Mouse (Mus musculus) right cerebral cortex, postnatal 10 days (tissue): ENCODE results near the gene Fam19a5.

Experiments used
- DNase-seq, 2 experiments: peaks; one replicate each; pipeline ENCODE4 v3.0.0; 2021; ENCODE audit warnings: low spot score in 2 of 2

Gene Fam19a5

DNA sequence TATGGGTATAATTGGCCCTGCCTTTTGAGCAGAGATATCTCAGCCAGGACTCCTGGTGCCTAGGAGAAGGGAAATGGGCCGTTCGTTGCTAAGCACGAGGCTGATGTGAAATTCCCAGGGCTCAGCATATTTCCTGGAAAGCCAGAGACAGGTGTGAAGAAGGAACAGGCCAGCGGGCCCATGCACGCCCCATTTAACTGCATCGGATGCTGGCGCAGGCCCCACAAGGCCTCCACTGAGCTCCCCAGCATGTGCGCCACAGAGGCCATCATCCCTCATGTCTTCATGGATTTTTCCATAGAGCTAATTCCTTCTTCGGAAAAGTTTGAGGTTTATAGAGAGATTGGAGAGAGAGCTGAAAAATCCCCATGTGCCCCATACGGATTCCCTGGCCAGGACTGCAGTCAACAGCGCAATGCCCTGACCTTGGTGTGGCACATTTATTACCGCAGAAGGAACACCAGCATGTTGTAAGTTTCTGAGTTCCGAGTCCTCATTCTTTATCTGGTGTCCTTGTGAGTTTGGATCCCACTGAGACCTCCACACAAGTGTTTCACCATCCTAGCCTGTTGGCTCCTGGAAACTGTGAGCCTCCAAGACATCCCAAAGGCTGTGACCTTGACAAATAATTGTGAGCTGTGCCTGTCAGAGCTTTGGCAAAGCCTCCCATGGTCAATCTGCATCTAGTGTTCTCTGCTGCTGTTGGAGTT, 122.1 kb downstream of the Fam19a5 start:
- no peak for DNase-seq

DNA sequence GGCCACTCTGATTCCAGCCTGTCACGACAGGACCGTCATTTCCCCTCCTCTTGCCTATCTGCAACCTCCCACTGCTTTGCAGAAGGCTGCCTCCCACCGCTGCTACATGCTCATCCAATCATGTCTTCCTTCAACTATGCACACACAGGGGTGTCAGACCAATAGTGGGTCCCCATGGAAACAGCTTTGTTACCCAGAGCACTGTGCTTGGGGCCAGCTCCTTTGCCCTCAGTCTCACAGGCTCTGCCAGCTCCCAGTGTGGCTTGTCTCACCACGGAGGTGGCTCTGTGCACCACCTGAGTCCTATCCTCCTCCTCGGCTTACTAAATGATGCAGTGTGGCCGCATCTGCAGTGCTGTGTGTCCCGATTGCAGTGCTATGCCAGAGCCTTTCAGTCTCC, 123.3 kb downstream of the Fam19a5 start:
- no peak for DNase-seq

DNA sequence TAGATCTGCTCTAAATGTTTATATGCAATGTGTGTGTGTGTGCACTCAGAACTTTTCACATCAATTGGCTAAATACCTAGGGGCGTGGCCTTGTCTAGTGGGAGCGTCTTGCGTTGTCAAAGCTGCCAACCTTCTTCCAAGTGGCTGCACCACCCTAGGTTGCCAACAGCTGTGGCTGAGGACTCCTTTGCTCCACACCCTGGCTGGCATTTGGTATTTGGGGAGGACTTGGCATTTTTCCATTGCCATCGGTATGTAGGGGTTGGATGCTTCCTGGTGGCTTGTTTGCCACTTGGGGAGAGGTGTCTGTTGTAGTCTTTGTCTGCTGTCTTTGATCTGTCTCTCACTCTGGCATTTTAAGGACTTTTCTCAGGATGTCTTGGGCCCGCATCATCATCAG, 124.0 kb downstream of the Fam19a5 start:
- DNase-seq, result no peak

- no peak for DNase-seq
Measured at GRCm38 (mm10) chr15:87671929-87672328, 127.8 kb downstream of the Fam19a5 start.

DNA sequence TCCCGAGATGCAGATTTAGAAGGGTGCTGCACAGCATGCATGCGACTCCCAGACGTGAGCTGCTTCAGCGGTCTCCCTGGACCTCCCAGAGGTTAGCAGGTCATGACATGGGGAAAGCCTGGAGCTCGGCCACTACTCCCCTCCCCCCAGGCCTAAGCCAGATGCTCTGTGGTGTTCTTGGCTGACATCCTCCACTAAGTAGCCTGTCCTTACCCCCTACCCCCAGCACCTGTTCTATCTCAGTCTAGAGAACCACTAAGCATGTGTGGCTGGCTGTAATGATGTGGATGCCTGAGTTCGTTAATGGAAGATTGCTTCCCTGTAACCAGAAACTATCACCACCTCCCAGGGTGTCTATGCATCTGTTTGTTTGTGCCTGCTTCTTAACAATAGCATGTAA, 134.6 kb downstream of the Fam19a5 start:
- no peak for DNase-seq

- peak; percentile 56 to 60 for DNase-seq
Measured at GRCm38 (mm10) chr15:87682410-87682809, 138.3 kb downstream of the Fam19a5 start.

DNA sequence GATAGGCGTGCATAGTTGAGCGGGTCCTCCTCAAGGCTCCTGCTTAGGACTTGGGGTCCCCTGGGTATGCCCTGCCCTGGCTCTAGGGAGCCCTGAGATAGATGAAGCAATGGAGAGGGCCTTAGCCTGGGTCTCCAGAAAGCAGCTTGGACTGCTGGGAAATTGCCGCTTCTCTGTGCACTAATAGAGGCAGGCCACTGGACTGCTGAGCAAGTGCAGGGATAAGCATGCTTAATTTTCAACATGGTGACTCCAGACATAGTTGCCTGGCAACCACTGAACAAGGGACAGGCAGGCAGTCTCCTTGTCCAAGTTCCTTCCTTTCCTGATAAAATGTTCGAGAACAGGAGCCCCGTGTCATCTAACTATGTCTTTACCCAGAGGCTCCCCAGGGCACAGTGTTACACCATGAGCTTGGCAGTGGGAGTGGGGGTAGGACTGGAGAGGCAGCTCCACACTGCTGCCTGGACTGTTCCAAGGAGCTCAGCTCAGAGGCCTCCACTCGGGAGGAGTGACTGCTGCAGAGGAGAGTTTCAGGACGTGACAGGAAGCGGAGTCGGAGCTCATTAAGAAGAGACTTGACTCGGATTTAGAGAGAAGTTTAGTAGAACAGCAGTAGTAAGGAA, 142.4 kb downstream of the Fam19a5 start:
- DNase-seq, result no peak

DNA sequence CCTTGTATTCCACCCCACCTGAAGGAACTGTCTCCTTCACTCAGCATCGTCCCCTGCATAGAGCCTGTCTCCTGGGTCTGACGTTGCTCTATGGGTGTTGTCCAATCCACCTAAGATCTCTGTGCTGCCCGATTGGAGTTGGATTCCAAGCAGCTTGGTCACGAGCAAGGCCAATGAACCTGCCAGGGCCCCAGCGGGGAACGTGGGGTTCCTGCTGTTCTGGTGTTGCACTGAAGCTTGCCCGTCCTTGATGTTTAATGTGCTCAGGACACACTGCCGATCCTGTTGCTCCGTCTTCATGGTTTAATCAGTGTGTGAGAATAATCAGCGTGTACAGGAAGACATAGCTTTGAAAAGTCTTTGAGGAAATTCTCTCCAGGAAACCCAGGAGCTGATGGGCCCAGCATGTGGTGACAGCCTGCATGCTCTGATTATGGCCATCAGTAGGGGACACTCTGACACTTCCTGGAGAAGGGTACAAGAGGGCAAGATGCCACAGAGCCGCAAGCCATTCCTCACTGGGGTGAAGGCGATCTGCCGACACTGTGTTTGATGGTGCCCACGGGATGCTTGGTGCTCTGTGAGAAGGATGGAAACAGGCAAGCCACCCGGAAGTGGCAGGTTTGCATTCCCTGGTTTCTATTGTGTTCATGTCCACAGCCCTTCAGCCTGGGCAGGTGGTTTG, 147.3 kb downstream of the Fam19a5 start:
- no peak for DNase-seq

DNA sequence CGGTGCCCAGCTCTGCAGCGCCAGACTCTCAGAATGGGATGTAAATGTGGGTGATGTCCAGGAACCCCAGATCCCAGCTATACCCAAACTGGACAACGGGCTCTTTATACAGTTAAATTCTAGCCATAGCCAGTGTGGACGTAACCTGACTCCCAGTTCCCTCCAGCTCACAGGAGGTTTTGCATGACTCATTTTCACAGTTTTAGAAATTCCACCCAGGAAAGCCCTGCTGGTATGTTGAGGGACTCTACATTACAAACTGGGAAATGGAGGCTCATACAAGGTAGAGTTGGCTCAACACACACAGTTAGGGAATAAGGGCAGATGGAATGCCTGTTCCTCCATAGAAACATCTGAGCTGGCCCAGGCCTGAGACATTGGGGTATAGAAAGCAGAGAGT, 147.9 kb downstream of the Fam19a5 start:
- no peak for DNase-seq

GRCm38 (mm10) chr15:87692394-87692793, 148.3 kb downstream of the Fam19a5 start:
- DNase-seq, result no peak

DNA sequence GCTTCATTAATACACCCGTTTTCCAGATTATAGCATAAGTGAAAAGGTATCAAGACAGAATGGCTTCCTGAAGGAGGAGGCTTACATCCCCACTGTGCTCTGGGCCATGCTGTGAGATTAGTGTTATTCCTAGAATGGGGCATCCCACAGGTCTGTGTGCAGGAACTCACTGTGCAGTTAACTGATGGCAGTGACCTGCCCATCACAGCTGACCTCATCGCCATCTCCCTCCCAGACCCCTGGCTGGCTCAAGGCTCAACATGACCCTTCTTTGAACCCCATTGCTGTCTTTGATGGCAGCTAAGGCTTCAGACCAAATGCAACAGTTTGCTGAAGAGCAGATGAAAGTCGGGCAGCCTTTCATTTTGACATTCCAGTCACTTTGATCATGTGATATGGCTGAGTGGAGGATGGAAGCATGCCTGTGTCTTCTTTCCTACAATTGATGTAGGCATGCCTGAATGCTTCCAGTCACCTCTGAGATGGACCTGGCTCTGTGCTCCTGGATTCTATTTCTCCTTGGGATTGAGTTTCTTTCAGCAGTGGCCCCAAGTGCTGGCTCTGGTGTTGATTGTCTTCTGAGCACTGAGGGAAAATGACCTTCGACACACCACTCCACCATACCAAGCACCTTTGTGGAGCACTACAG, 148.9 kb downstream of the Fam19a5 start:
- DNase-seq, result no peak

DNA sequence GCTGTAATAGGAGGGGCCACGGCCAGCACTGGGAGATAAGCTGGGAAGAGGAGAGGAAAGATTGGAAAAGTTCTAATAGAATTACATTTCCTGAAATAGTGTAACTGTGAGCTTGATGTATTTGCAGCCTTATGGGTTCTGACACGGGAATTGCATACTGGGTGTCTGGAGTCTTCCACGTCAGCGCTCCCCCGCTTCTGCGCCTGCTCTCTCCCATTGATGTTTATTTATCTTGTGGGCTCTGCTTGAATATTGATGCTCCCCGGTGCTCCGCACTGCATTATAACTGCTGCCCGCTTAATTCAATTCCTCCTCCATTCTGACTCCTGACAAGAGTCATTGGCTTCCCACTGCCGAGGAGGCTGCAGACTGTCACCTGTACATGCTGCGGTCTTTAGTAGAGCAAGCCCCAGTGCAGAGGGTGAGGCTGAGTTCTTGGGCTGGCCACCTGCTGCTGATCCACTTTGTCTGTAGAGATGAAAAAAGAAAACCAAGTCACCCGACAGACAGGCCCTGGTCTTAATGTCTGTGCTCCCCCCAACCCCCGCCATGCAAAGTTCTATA, 153.4 kb downstream of the Fam19a5 start:
- no peak for DNase-seq

- peak; percentile 50 to 54 for DNase-seq
Measured at GRCm38 (mm10) chr15:87698562-87699320, 154.6 kb downstream of the Fam19a5 start.

- no peak for DNase-seq
Measured at GRCm38 (mm10) chr15:87702821-87703220, 158.7 kb downstream of the Fam19a5 start.

- DNase-seq, result no peak
Measured at GRCm38 (mm10) chr15:87703334-87703733, 159.2 kb downstream of the Fam19a5 start.

GRCm38 (mm10) chr15:87711790-87712189, 167.7 kb downstream of the Fam19a5 start:
- no peak for DNase-seq

GRCm38 (mm10) chr15:87712221-87712620, 168.1 kb downstream of the Fam19a5 start:
- DNase-seq, result no peak

DNA sequence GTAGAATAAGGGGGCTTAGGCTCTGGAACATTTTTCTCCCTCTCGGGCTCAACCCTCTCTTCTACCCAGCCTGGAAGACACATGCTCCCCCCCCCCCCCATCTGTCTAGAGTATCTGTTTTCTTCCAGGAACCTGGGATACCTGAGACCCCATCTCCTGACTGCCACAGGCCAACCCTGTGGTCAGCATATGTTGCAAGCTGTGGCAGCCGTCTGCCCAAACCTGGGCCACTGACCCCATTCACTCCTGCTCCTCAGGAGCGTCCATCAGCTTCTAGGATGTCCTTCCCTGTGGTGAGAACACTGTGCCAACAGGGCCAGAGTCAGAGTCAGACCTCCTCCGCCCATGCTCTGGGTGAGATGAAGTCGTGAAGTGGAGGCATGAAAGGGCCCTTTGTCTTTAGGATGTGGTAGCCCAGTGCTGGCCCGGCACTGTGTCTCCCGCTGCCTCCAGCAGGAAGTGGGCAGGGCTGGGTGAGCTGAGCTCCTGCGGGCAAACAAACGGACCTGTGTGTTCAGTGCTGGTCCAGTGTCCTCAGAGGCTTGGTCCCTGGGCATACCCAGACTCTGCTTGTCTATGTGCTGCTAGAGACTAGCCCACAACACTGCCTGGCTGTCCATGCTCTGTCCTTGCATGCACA, 171.1 kb downstream of the Fam19a5 start:
- DNase-seq, result peak; percentile 80 to 85

GRCm38 (mm10) chr15:87717056-87717455, 173.0 kb downstream of the Fam19a5 start:
- DNase-seq, result peak in 1 of 2 experiments; percentile 34

- no peak for DNase-seq
Measured at GRCm38 (mm10) chr15:87723455-87723986, 179.4 kb downstream of the Fam19a5 start.
